Mouse (Mus musculus) spleen, adult 2 months (tissue): ENCODE measurements around the gene Asna1.

Experiments
- CTCF ChIP-seq: fragments of 200-500 bp; IDR thresholded peaks from 2 replicates; pipeline ENCODE4 v1.5.1; 2011; ENCODE audit warnings: mild to moderate bottlenecking, inconsistent platforms; ENCODE audit not compliant: insufficient read depth, insufficient read length, insufficient replicate concordance; ENCODE audit errors: extremely low read depth
- POLR2A ChIP-seq: fragments of 200-500 bp; IDR thresholded peaks from 2 replicates; pipeline ENCODE4 v1.6.1; 2011; ENCODE audit warnings: low read depth, low read length, inconsistent platforms

- TF ChIP-seq CTCF (no peak), POLR2A (no peak)
These were observed 2.4 kb upstream of the Asna1 start for GRCm38 (mm10) chr8:85027516-85027855.
